Comparison of ENCODE assay signal across 28 mouse cellular contexts in genomic region chr10:61416561-61416960, GRCm38 (mm10). TPM values are rescaled to one million over a fixed set of nuclear protein-coding genes. Genes with fewer than 3 reads are reported as not detected.
"Had no signal": no experiment of that assay in that cellular context is flagged by ENCODE, and none has a peak within 500 bp of the region (broad histone marks: within the 10 kb centered on the region; RNA-seq: fewer than 3 reads in every experiment).

No protein-coding gene starts in this region.

- ATAC-seq: hindbrain, embryonic 16.5 days; inflammation-experienced regulatory T-cells, adult 6 months; intestine, embryonic 15.5 days; intestine, postnatal 0 days; liver, postnatal 0 days had no signal

- H3K9ac ChIP-seq: heart, embryonic 12.5 days; hindbrain, embryonic 12.5 days; hindbrain, embryonic 14.5 days; intestine, embryonic 15.5 days; limb, embryonic 12.5 days; liver, embryonic 13.5 days; liver, embryonic 15.5 days; liver, postnatal 0 days had no signal

- H3K9me3 ChIP-seq: heart, embryonic 10.5 days; heart, embryonic 12.5 days; hindbrain, embryonic 10.5 days; hindbrain, embryonic 12.5 days; intestine, embryonic 15.5 days; limb, embryonic 10.5 days; limb, embryonic 12.5 days; liver, embryonic 13.5 days; liver, embryonic 15.5 days had no signal

- DNase-seq: gastrocnemius, postnatal 10 days; gastrocnemius, postnatal 25 days; heart, adult 18-20 months; heart, postnatal 10 days; heart, postnatal 4 days; kidney, adult 18-20 months; kidney, adult 8-10 months; kidney, postnatal 10 days; kidney, postnatal 25 days; kidney, postnatal 4 days; liver; liver, embryonic 13.5 days; liver, postnatal 0 days had no signal

- H3K4me3 ChIP-seq: heart, embryonic 10.5 days; heart, embryonic 12.5 days; hindbrain, embryonic 10.5 days; hindbrain, embryonic 12.5 days; intestine, embryonic 15.5 days; layer of hippocampus, adult 2 months; left cerebral cortex, adult 2 months; limb, embryonic 10.5 days; limb, embryonic 12.5 days; liver, embryonic 13.5 days; liver, embryonic 15.5 days had no signal

- H3K36me3 ChIP-seq: heart, embryonic 10.5 days; heart, embryonic 12.5 days; hindbrain, embryonic 10.5 days; hindbrain, embryonic 12.5 days; intestine, embryonic 15.5 days; limb, embryonic 10.5 days; limb, embryonic 12.5 days; liver, embryonic 13.5 days; liver, embryonic 15.5 days had no signal

- H3K4me2 ChIP-seq: heart, embryonic 12.5 days; hindbrain, embryonic 12.5 days; hindbrain, embryonic 14.5 days; intestine, embryonic 15.5 days; limb, embryonic 12.5 days; liver, embryonic 11.5 days; liver, embryonic 13.5 days; liver, embryonic 15.5 days had no signal

- H3K27ac ChIP-seq: heart, embryonic 10.5 days; hindbrain, embryonic 10.5 days; hindbrain, embryonic 12.5 days; hindbrain, embryonic 14.5 days; intestine, embryonic 15.5 days; layer of hippocampus, adult 2 months; left cerebral cortex, adult 2 months; limb, embryonic 10.5 days; limb, embryonic 12.5 days; liver, embryonic 13.5 days; liver, embryonic 15.5 days had no signal

RNA-seq across cellular contexts. Expression of gene Nodal, which starts 1.2 kb away (rescaled TPM):
- polyA plus RNA-seq: heart, embryonic 12.5 days; limb, embryonic 12.5 days had no signal
